Mouse (Mus musculus): ENCODE results near the gene Sp110. TPM values are rescaled to one million over a fixed set of nuclear protein-coding genes. Genes with fewer than 3 reads are reported as not detected.

Sp110 gene
- 100 to 1,000 TPM; 228 to 252 TPM for total RNA-seq (2023)

GRCm38 (mm10) chr1:85598271-85599012 lies at the start of gene Sp110:
Gene Sp110 (minus strand): TSS chr1:85598817.

GRCm38 (mm10) chr1:85600078-85600477 lies 1.5 kb upstream of the Sp110 start, which contains the start of gene Sp140:
Gene Sp140 (plus strand): TSS chr1:85600378.

GRCm38 (mm10) chr1:85575376-85575775 lies 23.2 kb downstream of the Sp110 start, which contains the start of gene G530012D18Rik:
Gene G530012D18Rik (plus strand): TSS chr1:85575676.

Other genes starting within 250 kb of the Sp110 start
- not detected for gene G530012D18Rik, start 23.1 kb downstream of the Sp110 start, total RNA-seq (2023)
- 100 to 1,000 TPM; 158 to 175 TPM for gene Sp140, start 1.6 kb upstream of the Sp110 start, total RNA-seq (2023)
- gene Sp100, start 51.2 kb upstream of the Sp110 start, total RNA-seq (2023), result 100 to 1,000 TPM; 500 to 549 TPM
- gene A630001G21Rik, start 179.8 kb upstream of the Sp110 start, total RNA-seq (2023), result 100 to 1,000 TPM; 144 to 159 TPM
- 100 to 1,000 TPM; 104 to 127 TPM for gene Cab39, start 194.6 kb upstream of the Sp110 start, total RNA-seq (2023)

All from B cell, adult 67 days (primary cell).